Mouse (Mus musculus): Measurements from ENCODE around the gene Mmachc. TPM values are rescaled to one million over a fixed set of nuclear protein-coding genes. Genes with fewer than 3 reads are reported as not detected.
"Not testable (repeated sequence)": the region's sequence is repeated elsewhere in the genome, so short reads cannot be mapped to it uniquely, and the experiment has no call there.

Gene Mmachc
- polyA plus RNA-seq, 1 experiment: 4.4 TPM

DNA sequence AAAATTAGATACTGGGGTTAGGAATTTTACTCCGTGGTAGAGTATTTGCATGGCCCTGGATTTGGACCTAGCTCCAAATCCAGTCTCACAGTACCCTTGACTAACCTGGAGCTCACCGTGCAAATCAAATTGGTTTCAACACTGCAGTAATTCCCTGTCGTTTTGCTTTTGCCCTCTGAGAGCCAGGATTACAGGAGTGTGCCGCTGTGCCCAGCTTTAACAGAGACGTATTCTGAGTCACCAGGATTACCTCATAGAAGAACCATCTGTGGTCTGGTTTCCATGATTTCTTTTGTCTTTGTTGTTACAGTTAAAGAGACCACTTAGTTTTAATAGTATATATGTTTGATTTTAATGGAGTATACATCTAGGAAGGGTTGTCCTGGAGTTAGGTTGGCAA is 29.1 kb downstream of the Mmachc start:
- DNase-seq (ENCODE audit: low read depth in 1 of 2, low spot score in 2 of 2): no peak
- Histone ChIP-seq H3K4me3 (ENCODE audit: extremely low read depth, insufficient read depth, insufficient read length) (no peak overlapping the region), H3K27ac (ENCODE audit: insufficient read depth, low read length) (no peak overlapping the region), H3K36me3 (ENCODE audit: control insufficient read depth, insufficient read depth, low read length) (no peaks in the 10 kb centered on the region), H3K4me1 (ENCODE audit: control insufficient read depth, insufficient read depth, insufficient read length) (no peaks in the 10 kb centered on the region), H3K27me3 (ENCODE audit: control insufficient read depth, insufficient read depth, low read length) (no peaks in the 10 kb centered on the region)
- TF ChIP-seq POLR2A (IDR thresholded peaks at IDR 0.05; ENCODE audit: low read depth, low read length): no peak
- no peak for TF ChIP-seq CTCF (IDR thresholded peaks at IDR 0.05; ENCODE audit: extremely low read depth, insufficient read depth, insufficient read length, insufficient replicate concordance)
- 82% methylated on average over 5 of the region's 5 CpGs for WGBS

DNA sequence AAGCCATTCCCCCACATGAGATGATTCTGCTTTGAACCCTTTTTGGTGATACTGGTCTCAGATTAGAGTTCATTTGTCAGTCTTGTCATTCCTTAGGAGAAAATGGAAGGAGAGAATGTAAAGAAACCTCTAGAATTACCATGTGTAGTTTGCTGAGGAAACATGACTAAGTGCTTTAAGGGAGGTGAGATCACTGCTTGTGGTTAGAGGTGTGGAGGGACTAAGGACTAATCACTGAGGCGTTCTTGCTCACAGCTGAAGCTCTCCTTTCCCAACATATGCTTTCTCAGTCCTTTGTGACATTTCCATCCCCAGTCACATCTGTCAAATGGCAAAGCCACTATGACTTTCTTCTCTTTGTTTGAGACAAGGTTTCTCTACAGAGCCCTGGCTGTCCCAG is 30.4 kb downstream of the Mmachc start:
- Histone ChIP-seq H3K4me3 (ENCODE audit: extremely low read depth, insufficient read depth, insufficient read length) (no peak overlapping the region), H3K36me3 (ENCODE audit: control insufficient read depth, insufficient read depth, low read length) (no peaks in the 10 kb centered on the region), H3K27ac (ENCODE audit: insufficient read depth, low read length) (no peak overlapping the region), H3K27me3 (ENCODE audit: control insufficient read depth, insufficient read depth, low read length) (no peaks in the 10 kb centered on the region), H3K4me1 (ENCODE audit: control insufficient read depth, insufficient read depth, insufficient read length) (no peaks in the 10 kb centered on the region)
- no peak for DNase-seq (ENCODE audit: low read depth in 1 of 2, low spot score in 2 of 2)
- 58% methylated on average over 1 of the region's 1 CpGs for WGBS
- TF ChIP-seq POLR2A (IDR thresholded peaks at IDR 0.05; ENCODE audit: low read depth, low read length) (no peak), CTCF (IDR thresholded peaks at IDR 0.05; ENCODE audit: extremely low read depth, insufficient read depth, insufficient read length, insufficient replicate concordance) (no peak)

DNA sequence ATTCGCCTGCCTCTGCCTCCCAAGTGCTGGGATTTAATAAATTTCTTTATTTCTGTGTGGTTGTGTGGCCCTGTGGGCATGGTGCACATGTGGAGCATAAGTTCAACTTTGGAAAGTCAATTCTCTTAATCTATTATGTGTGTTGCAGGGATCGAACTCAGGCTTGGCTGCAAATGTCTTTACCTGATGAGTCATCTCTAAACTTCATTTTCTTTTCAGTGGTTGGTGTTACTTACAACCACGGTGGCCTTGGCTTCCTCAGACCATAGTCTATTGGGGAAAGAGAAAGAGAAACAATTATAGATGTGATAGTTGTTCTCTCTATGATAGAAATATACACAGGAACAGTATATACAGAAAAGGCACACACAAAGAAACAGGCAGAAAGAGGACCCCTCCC is 32.2 kb downstream of the Mmachc start:
- no peaks in the 10 kb centered on the region for H3K27me3 ChIP-seq (ENCODE audit: control insufficient read depth, insufficient read depth, low read length)
- H3K27ac ChIP-seq (ENCODE audit: insufficient read depth, low read length): no peak overlapping the region
- H3K4me1 ChIP-seq (ENCODE audit: control insufficient read depth, insufficient read depth, insufficient read length): no peaks in the 10 kb centered on the region
- no peak overlapping the region for H3K4me3 ChIP-seq (ENCODE audit: extremely low read depth, insufficient read depth, insufficient read length)
- DNase-seq (ENCODE audit: low read depth in 1 of 2, low spot score in 2 of 2): no peak
- WGBS: 59% methylated on average over 3 of the region's 3 CpGs
- H3K36me3 ChIP-seq (ENCODE audit: control insufficient read depth, insufficient read depth, low read length): no peaks in the 10 kb centered on the region
- TF ChIP-seq CTCF (IDR thresholded peaks at IDR 0.05; ENCODE audit: extremely low read depth, insufficient read depth, insufficient read length, insufficient replicate concordance) (no peak), POLR2A (IDR thresholded peaks at IDR 0.05; ENCODE audit: low read depth, low read length) (no peak)

DNA sequence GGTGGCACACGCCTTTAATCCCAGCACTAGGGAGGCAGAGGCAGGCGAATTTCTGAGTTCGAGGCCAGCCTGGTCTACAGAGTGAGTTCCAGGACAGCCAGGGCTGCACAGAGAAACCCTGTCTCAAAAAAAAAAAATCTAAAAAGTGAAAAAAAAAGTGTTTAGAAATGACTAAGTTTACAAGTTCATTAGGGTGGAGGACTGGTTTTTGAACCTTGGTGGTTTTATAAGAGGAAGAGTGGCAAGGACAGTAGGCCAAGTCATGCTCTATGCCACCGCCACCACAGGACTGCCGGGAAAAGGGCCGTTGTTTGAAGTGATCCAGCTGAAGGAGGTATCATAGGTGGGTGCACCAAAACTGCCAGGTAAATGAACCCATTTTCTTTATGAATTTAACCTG is 33.4 kb downstream of the Mmachc start:
- 88% methylated on average over 6 of the region's 6 CpGs for WGBS
- H3K4me3 ChIP-seq (ENCODE audit: extremely low read depth, insufficient read depth, insufficient read length); H3K27ac ChIP-seq (ENCODE audit: insufficient read depth, low read length); H3K27me3 ChIP-seq (ENCODE audit: control insufficient read depth, insufficient read depth, low read length); H3K36me3 ChIP-seq (ENCODE audit: control insufficient read depth, insufficient read depth, low read length); DNase-seq (ENCODE audit: low read depth in 1 of 2, low spot score in 2 of 2); H3K4me1 ChIP-seq (ENCODE audit: control insufficient read depth, insufficient read depth, insufficient read length): not testable (repeated sequence)

DNA sequence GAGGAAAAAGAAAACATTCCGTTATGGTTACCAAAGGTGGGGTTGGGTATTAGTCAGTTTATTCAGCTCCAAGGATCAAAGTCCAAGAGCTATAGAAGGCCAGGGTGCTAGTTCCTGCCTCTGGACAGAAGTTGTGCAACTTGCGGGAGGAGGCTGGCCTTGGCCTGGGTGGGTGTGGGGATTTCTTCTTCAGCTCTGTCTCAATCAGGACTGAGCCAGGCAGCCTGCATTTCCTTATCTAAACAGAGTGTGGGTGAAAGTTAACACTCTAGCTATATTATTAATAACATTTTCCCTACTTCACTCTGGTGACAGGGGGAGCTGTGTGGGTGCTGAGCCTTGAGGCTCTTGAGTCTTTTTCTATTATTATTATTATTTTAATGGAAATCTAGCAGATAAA is 35.4 kb downstream of the Mmachc start:
- H3K27me3 ChIP-seq (ENCODE audit: control insufficient read depth, insufficient read depth, low read length): no peaks in the 10 kb centered on the region
- peaks cover 3% of the 10 kb centered on the region; the same call in 1 of the 2 replicates for H3K4me1 ChIP-seq (ENCODE audit: control insufficient read depth, insufficient read depth, insufficient read length)
- 76% methylated on average over 2 of the region's 2 CpGs for WGBS
- no peaks in the 10 kb centered on the region for H3K36me3 ChIP-seq (ENCODE audit: control insufficient read depth, insufficient read depth, low read length)
- no peak overlapping the region for H3K27ac ChIP-seq (ENCODE audit: insufficient read depth, low read length)
- no peak overlapping the region for H3K4me3 ChIP-seq (ENCODE audit: extremely low read depth, insufficient read depth, insufficient read length)
- TF ChIP-seq CTCF (IDR thresholded peaks at IDR 0.05; ENCODE audit: extremely low read depth, insufficient read depth, insufficient read length, insufficient replicate concordance) (no peak), POLR2A (IDR thresholded peaks at IDR 0.05; ENCODE audit: low read depth, low read length) (no peak)
- DNase-seq (ENCODE audit: low read depth in 1 of 2, low spot score in 2 of 2): no peak

DNA sequence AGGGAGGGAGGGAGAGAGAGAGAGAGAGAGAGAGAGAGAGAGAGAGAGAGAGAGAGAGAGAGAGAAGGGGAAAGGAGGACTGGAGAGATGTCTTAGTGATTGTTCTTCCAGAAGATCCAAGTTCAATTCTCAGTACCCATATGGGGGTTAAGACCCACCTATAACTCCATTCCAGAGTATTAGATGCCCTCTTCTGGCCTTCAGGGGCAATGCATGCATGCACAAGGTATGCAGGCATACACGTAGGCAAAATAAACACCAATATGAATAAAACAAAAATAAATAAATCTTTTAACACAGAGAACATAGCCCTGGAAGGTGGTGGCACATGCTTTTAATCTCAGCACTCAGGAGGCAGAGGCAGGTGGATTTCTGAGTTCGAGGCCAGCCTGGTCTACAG is 38.9 kb downstream of the Mmachc start:
- Histone ChIP-seq H3K36me3 (ENCODE audit: control insufficient read depth, insufficient read depth, low read length) (no peaks in the 10 kb centered on the region), H3K4me1 (ENCODE audit: control insufficient read depth, insufficient read depth, insufficient read length) (peaks cover 6% of the 10 kb centered on the region; the same call in 1 of the 2 replicates), H3K27ac (ENCODE audit: insufficient read depth, low read length) (no peak overlapping the region), H3K27me3 (ENCODE audit: control insufficient read depth, insufficient read depth, low read length) (no peaks in the 10 kb centered on the region), H3K4me3 (ENCODE audit: extremely low read depth, insufficient read depth, insufficient read length) (no peak overlapping the region)
- no peak for TF ChIP-seq POLR2A (IDR thresholded peaks at IDR 0.05; ENCODE audit: low read depth, low read length)
- no peak for TF ChIP-seq CTCF (IDR thresholded peaks at IDR 0.05; ENCODE audit: extremely low read depth, insufficient read depth, insufficient read length, insufficient replicate concordance)
- WGBS: 74% methylated on average over 2 of the region's 2 CpGs
- no peak for DNase-seq (ENCODE audit: low read depth in 1 of 2, low spot score in 2 of 2)

DNA sequence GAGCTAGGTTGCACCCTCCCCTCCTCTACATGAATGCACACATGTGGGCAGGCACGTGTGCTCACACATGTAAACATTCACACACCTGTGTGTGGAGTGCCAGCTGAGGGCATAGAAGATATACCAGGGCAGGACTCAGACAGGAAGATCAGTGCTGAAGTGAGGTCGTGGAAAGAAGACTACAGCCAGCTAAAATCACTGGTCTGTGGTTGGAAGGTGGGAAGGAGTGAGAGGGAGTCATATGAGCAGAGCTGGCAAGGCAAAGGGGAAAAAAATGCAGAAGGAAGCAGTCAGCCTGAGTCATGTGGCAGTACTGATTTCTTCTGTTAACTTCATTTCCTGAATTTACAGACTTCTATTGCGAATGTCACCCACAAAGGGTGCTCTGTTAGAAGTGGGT is 40.1 kb downstream of the Mmachc start:
- no peak for TF ChIP-seq POLR2A (IDR thresholded peaks at IDR 0.05; ENCODE audit: low read depth, low read length)
- no peaks in the 10 kb centered on the region for H3K27me3 ChIP-seq (ENCODE audit: control insufficient read depth, insufficient read depth, low read length)
- H3K27ac ChIP-seq (ENCODE audit: insufficient read depth, low read length): peak overlapping the region; percentile 45
- H3K36me3 ChIP-seq (ENCODE audit: control insufficient read depth, insufficient read depth, low read length): no peaks in the 10 kb centered on the region
- no peak for DNase-seq (ENCODE audit: low read depth in 1 of 2, low spot score in 2 of 2)
- WGBS: 6% methylated on average over 3 of the region's 3 CpGs
- peaks cover 6% of the 10 kb centered on the region; the same call in 1 of the 2 replicates for H3K4me1 ChIP-seq (ENCODE audit: control insufficient read depth, insufficient read depth, insufficient read length)
- no peak overlapping the region for H3K4me3 ChIP-seq (ENCODE audit: extremely low read depth, insufficient read depth, insufficient read length)
